16 mouse cellular contexts compared by ENCODE assay signal in genomic region chr12:67010318-67010717, GRCm38 (mm10).
"Had no signal": no experiment of that assay in that cellular context is flagged by ENCODE, and none has a peak within 500 bp of the region (broad histone marks: within the 10 kb centered on the region; RNA-seq: fewer than 3 reads in every experiment).

No protein-coding gene starts in this region.

- H3K36me3 ChIP-seq: neural tube, embryonic 13.5 days; neural tube, embryonic 15.5 days; stomach, embryonic 15.5 days had no signal

- H3K4me2 ChIP-seq: neural tube, embryonic 13.5 days; neural tube, embryonic 15.5 days; stomach, embryonic 15.5 days had no signal

- H3K9me3 ChIP-seq: neural tube, embryonic 13.5 days; neural tube, embryonic 15.5 days; stomach, embryonic 15.5 days had no signal

- H3K9ac ChIP-seq: neural tube, embryonic 13.5 days; neural tube, embryonic 15.5 days; stomach, embryonic 15.5 days had no signal

- H3K4me1 ChIP-seq: neural tube, embryonic 13.5 days; stomach, embryonic 15.5 days had no signal

- H3K27me3 ChIP-seq: neural tube, embryonic 13.5 days; neural tube, embryonic 15.5 days; stomach, embryonic 15.5 days had no signal

- DNase-seq: retina, postnatal 1 day; right cerebral cortex, adult 18-20 months; right cerebral cortex, postnatal 14 days; right cerebral cortex, postnatal 25 days; right cerebral cortex, postnatal 4 days; spleen, adult 18-20 months; thymus, adult 18-20 months; thymus, adult 2 months; thymus, postnatal 14 days; thymus, postnatal 25 days; thymus, postnatal 36 days; thymus, postnatal 4 days had no signal

- H3K4me3 ChIP-seq: neural tube, embryonic 13.5 days; neural tube, embryonic 15.5 days; stomach, embryonic 15.5 days had no signal

- H3K27ac ChIP-seq: neural tube, embryonic 13.5 days; neural tube, embryonic 15.5 days; stomach, embryonic 15.5 days; stomach, postnatal 0 days had no signal
